Mouse (Mus musculus): ENCODE measurements around the gene C2cd4d.

C2cd4d gene

GRCm38 (mm10) chr3:94375861-94376260 is 13.6 kb downstream of the C2cd4d start:
- DNase-seq (ENCODE audit: low spot score in 2 of 2): no peak

- no peak for DNase-seq (ENCODE audit: low spot score in 2 of 2)
Observed at GRCm38 (mm10) chr3:94377028-94377923, 15.0 kb downstream of the C2cd4d start.

- DNase-seq (ENCODE audit: low spot score in 2 of 2): no peak
Observed at GRCm38 (mm10) chr3:94379831-94380510, 17.7 kb downstream of the C2cd4d start.

DNA sequence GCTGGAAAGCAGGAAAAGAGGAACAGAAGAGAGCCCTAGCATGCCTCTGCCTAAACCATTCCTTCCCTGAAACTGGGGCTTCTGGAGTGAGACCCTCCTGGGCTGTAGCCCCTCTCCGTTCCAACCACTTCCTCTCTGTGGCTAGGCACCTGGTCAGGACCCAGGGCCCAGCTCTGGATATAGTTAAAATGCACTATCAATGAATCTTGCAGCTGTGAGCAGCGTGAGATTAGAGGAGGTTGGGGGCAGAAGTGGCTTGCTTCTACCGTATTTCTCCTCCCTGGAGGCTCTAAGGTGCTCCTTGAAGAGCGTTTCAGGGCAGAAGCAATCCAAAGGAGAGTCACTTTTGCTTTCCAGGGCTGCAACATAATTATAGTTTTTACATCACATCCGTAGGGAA is 20.1 kb downstream of the C2cd4d start:
- DNase-seq (ENCODE audit: low spot score in 2 of 2): no peak

- no peak for DNase-seq (ENCODE audit: low spot score in 2 of 2)
Observed at GRCm38 (mm10) chr3:94383476-94383875, 21.2 kb downstream of the C2cd4d start.

- DNase-seq (ENCODE audit: low spot score in 2 of 2): no peak
Observed at GRCm38 (mm10) chr3:94386671-94387070, 24.4 kb downstream of the C2cd4d start.

DNA sequence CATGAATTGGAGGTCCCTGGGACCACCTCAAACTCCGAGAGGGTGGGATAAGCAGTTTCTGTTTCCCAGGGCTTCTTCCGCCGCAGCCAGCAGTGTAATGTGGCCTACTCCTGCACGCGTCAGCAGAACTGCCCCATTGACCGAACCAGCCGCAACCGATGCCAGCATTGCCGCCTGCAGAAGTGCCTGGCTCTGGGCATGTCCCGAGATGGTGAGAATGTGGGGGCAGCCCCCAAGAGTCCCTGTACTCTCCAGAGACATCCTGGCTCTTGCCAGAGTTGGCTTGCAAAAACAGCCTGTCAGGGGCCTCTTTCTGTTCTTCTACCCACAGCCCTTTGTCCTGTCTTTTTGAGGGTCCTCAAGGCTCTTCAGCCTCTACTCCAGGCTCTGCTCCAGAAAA is 25.2 kb downstream of the C2cd4d start:
- no peak for DNase-seq (ENCODE audit: low spot score in 2 of 2)

DNA sequence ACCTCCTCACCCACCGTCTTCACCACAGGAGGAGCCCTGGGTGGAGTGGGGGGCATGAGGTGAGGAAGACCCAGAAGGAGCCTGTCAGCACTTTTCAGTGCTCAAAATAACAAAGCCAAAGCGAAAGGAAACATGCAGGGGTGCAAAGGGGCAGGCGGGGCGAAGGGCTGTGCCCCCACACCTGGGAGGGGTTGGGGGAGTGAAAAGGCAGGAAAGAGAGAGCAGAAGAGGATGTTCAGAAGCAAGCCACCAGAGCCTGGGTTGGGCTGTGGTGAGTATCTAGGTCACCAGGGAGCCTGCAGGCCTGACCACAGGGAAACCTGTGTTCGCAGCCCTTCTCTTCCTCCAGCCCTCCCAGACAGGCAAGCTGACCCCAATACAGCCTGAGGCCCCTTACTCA is 25.8 kb downstream of the C2cd4d start:
- no peak for DNase-seq (ENCODE audit: low spot score in 2 of 2)

DNA sequence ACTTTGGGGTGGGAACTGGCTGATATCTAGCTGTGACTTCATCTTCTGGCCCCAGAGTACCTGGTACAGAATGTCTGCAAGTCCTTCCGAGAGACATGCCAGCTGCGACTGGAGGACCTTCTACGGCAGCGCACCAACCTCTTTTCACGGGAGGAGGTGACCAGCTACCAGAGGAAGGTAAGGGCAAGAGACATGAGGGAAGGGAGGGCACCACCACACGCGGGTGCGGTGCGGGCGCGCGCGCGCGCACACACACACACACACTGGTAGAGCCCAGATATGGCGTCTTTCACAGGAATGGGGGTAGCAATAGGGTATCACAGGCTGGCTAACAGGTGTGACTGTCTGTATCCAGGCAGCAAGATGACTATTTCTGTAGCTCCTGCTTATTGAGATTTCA is 27.2 kb downstream of the C2cd4d start:
- DNase-seq (ENCODE audit: low spot score in 2 of 2): no peak

- DNase-seq (ENCODE audit: low spot score in 2 of 2): no peak
Observed at GRCm38 (mm10) chr3:94391001-94391400, 28.8 kb downstream of the C2cd4d start.

DNA sequence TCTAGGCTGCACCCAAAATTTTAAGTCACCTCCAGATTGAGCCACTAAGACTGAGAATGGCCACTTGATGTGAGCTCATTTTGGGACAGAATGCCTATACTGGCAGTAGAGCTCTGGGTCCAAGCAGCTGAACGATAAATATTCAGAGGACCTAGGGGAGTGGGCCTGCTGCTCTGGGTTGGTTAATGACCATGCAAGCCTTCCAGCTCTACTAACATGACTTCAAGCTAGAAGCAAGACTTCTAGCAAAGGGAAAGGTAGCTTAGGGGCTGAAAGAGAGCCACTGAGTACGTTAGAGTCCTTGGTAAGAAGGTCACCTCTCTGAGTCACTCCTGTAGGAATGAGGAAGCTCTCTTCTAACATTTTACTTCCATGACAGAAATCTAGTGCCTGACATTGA is 29.9 kb downstream of the C2cd4d start:
- no peak for DNase-seq (ENCODE audit: low spot score in 2 of 2)

GRCm38 (mm10) chr3:94393049-94393448 is 30.8 kb downstream of the C2cd4d start:
- no peak for DNase-seq (ENCODE audit: low spot score in 2 of 2)

- DNase-seq (ENCODE audit: low spot score in 2 of 2): no peak
Observed at GRCm38 (mm10) chr3:94396336-94396735, 34.1 kb downstream of the C2cd4d start.

- DNase-seq (ENCODE audit: low spot score in 2 of 2): no peak
Observed at GRCm38 (mm10) chr3:94396851-94397250, 34.6 kb downstream of the C2cd4d start.

- DNase-seq (ENCODE audit: low spot score in 2 of 2): no peak
Observed at GRCm38 (mm10) chr3:94398217-94398616, 36.0 kb downstream of the C2cd4d start, which contains the start of gene Lingo4. Lingo4 (plus strand) TSS chr3:94398517.

DNA sequence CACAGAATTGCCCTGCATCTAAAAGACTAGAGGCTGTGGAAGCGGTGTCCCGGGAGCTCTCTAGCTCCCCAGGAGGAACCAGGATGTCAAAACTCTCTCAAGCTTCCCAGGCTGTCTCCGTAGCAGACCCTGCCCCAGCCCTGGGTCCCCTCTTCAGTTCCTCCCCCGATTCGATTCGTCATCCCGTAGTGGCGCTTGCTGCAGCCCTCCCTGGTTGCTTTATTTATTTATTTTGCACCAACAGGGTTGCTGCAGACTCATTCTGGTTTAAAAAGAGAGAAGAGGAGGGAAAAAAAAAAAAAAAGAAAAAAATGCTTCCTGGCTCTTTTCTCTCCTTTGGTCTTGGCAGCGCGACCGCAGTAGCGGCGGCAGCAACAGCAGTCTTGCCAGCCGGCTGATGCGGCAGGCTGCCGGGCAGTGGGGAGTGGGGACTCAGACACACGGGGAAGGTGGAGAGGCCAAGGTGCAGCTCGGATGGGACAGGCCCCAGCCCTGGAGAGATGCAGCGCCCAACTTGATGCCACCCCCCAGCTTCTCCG is 36.8 kb downstream of the C2cd4d start:
- no peak for DNase-seq (ENCODE audit: low spot score in 2 of 2)

GRCm38 (mm10) chr3:94399663-94400310 is 37.5 kb downstream of the C2cd4d start:
- DNase-seq (ENCODE audit: low spot score in 2 of 2): no peak

GRCm38 (mm10) chr3:94402451-94402850 is 40.2 kb downstream of the C2cd4d start:
- DNase-seq (ENCODE audit: low spot score in 2 of 2): no peak

GRCm38 (mm10) chr3:94404366-94405054 is 42.3 kb downstream of the C2cd4d start:
- no peak for DNase-seq (ENCODE audit: low spot score in 2 of 2)

DNA sequence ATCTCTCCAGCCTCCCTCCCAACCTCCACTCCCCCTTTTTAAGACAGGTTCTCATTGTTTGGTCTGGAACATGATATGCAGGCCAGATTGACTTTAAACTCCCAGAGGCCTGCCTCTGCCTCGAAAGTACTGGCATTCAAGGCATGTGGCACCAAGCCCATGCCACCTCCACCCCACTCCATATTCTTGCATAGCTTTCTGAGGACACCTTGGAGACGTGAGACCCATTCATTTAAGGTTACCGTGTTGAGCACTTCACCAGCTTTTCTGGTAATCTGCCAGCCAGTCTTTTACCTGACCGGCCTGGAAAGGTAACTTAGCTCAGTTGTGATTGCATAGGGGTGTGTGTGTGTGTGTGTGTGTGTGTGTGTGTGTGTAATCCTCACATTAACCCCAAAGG is 43.3 kb downstream of the C2cd4d start:
- DNase-seq (ENCODE audit: low spot score in 2 of 2): no peak

GRCm38 (mm10) chr3:94412530-94412929 is 50.3 kb downstream of the C2cd4d start:
- no peak for DNase-seq (ENCODE audit: low spot score in 2 of 2)
